ENCODE assay signal across 8 mouse cellular contexts in the genomic region with DNA sequence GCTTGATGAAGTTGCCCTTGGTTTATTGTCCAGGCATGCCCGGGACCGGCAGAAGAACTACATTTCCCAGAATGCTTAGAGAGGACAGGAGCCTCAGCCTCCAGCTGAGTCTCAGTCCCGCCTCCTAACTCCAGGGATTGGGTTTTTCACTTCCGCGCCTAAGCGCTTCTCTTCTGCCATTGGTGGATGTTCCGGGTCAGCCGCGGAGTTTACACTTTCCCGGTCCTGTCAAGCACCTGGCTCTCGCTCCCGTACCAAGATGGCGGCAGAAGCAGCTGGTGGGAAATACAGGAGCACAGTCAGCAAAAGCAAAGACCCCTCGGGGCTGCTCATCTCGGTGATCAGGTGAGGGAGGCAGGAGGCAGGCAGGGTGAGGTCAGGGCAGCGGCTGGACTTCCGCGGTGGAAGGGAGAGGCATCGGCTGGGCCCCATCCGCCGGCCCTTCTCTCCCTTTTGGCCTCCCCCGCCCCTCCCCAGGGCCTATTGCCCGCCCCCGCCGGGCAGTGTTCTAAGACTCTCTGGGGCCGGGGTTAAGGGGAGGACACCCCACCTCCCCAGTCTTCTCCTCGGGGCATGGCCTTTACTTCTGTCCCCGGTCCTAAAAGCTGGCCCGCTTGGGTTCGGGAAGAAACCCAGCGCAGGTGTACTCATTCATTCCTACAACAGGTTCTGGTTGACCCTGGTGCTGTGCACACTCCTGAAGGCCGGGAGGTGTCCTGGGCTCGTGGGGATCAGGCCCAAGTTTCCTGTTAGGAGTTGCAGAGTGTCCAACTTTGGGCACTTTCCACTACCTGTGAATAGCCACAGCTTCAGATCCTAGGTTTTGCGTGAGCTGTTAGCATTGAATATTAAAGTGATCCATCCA. TPM values are rescaled to one million over a fixed set of nuclear protein-coding genes. Genes with fewer than 3 reads are reported as not detected.
A peak's percentile ranks its signal among the peaks of the same experiment; 100 is the strongest.
DNase-seq lines count a peak whose midpoint lies in the region; ATAC-seq and TF ChIP-seq lines count a peak whose summit lies in the region.

Exoc4 (plus strand) TSS at position 192 of the 865 bp plus-strand sequence.

- WGBS in heart, embryonic 12.5 days = 2% methylated on average over 34 of the region's 34 CpGs
- 2% methylated on average over 33 of the region's 34 CpGs for WGBS in kidney, postnatal 0 days
- WGBS in liver, embryonic 11.5 days = 2% methylated on average over 32 of the region's 34 CpGs
- WGBS in stomach, embryonic 14.5 days = 2% methylated on average over 33 of the region's 34 CpGs

- peak; percentile 100 for ATAC-seq in erythroid progenitor cell, adult 5-6 weeks (replicated peaks; ENCODE audit: low FRiP score, poor library complexity, severe bottlenecking)
- ATAC-seq in heart, embryonic 12.5 days (ENCODE audit: insufficient number of reproducible peaks, low FRiP score) = peak; percentile 100
- ATAC-seq in kidney, postnatal 0 days (replicated peaks; ENCODE audit: low FRiP score, low read depth) = peak; percentile 100
- ATAC-seq in liver, embryonic 11.5 days (replicated peaks; ENCODE audit: low FRiP score) = peak; percentile 100
- ATAC-seq in stomach, embryonic 14.5 days (ENCODE audit: insufficient number of reproducible peaks, insufficient read depth, low FRiP score, low read depth) = peak; percentile 100

- peak within 1 kb of the TSS; percentile 87 for H3K4me2 ChIP-seq in heart, embryonic 12.5 days
- H3K4me2 ChIP-seq in kidney, postnatal 0 days (ENCODE audit: low read length) = peak within 1 kb of the TSS; percentile 73
- H3K4me2 ChIP-seq in liver, embryonic 11.5 days = peak within 1 kb of the TSS; percentile 83
- peak within 1 kb of the TSS; percentile 79 for H3K4me2 ChIP-seq in stomach, embryonic 14.5 days (replicated peaks; ENCODE audit: low read depth, low read length)

- no peaks in the 10 kb centered on the region for H3K27me3 ChIP-seq in heart, embryonic 12.5 days (replicated peaks)
- H3K27me3 ChIP-seq in kidney, postnatal 0 days (ENCODE audit: insufficient read depth, low read length) = no peaks in the 10 kb centered on the region
- no peaks in the 10 kb centered on the region for H3K27me3 ChIP-seq in liver, embryonic 11.5 days (replicated peaks; ENCODE audit: control insufficient read depth, insufficient read depth, low read length)
- H3K27me3 ChIP-seq in stomach, embryonic 14.5 days (ENCODE audit: control insufficient read depth, insufficient read depth, low read length) = no peaks in the 10 kb centered on the region

- no peaks in the 10 kb centered on the region; the same call in 1 of the 2 replicates for H3K36me3 ChIP-seq in heart, embryonic 12.5 days
- H3K36me3 ChIP-seq in kidney, postnatal 0 days (ENCODE audit: insufficient read depth, low read length) = no peaks in the 10 kb centered on the region
- H3K36me3 ChIP-seq in liver, embryonic 11.5 days (ENCODE audit: control insufficient read depth, insufficient read depth, low read length) = no peaks in the 10 kb centered on the region
- H3K36me3 ChIP-seq in stomach, embryonic 14.5 days (ENCODE audit: control insufficient read depth, insufficient read depth, low read length) = no peaks in the 10 kb centered on the region

- peak within 1 kb of the TSS; percentile 69 for H3K27ac ChIP-seq in heart, embryonic 12.5 days (ENCODE audit: poor library complexity, severe bottlenecking)
- no peak within 1 kb of the TSS; the same call in 1 of the 2 replicates for H3K27ac ChIP-seq in kidney, postnatal 0 days
- no peak within 1 kb of the TSS for H3K27ac ChIP-seq in liver, embryonic 11.5 days (ENCODE audit: low read depth, low read length)
- 0 out of 2 replicates have a peak within 1 kb of the TSS, but pooled peaks have one; percentile 15 for H3K27ac ChIP-seq in stomach, embryonic 14.5 days (ENCODE audit: low read length)

- H3K4me1 ChIP-seq in heart, embryonic 12.5 days (replicated peaks) = peaks cover 15% of the 10 kb centered on the region
- no peaks in the 10 kb centered on the region for H3K4me1 ChIP-seq in kidney, postnatal 0 days (replicated peaks; ENCODE audit: insufficient read depth, low read length)
- H3K4me1 ChIP-seq in liver, embryonic 11.5 days (replicated peaks; ENCODE audit: control insufficient read depth, insufficient read depth, low read length) = no peaks in the 10 kb centered on the region; the same call in none of the 2 replicates
- no peaks in the 10 kb centered on the region for H3K4me1 ChIP-seq in stomach, embryonic 14.5 days (ENCODE audit: control insufficient read depth, insufficient read depth, low read length)

- DNase-seq in CD4-positive helper T cell, adult 2 months (ENCODE audit: low read depth, low spot score) = peak; percentile 96
- DNase-seq in brain, embryonic 18.5 days (ENCODE audit: low read depth, low spot score) = peak; percentile 97
- DNase-seq in kidney, postnatal 0 days (ENCODE audit: low spot score) = peak; percentile 99
- peak; percentile 85 for DNase-seq in liver, embryonic 11.5 days (ENCODE audit: low spot score)
- DNase-seq in naive thymus-derived CD4-positive, alpha-beta T cell, adult 2 months (ENCODE audit: low read depth) = peak; percentile 95

- no peaks in the 10 kb centered on the region for H3K9me3 ChIP-seq in heart, embryonic 12.5 days (replicated peaks)
- H3K9me3 ChIP-seq in kidney, postnatal 0 days (replicated peaks; ENCODE audit: low read length) = no peaks in the 10 kb centered on the region
- no peaks in the 10 kb centered on the region for H3K9me3 ChIP-seq in liver, embryonic 11.5 days (ENCODE audit: control insufficient read depth, low read length)
- H3K9me3 ChIP-seq in stomach, embryonic 14.5 days (ENCODE audit: control insufficient read depth, low read depth, low read length) = no peaks in the 10 kb centered on the region

- H3K9ac ChIP-seq in heart, embryonic 12.5 days = peak within 1 kb of the TSS; percentile 86
- H3K9ac ChIP-seq in kidney, postnatal 0 days (ENCODE audit: low read depth, low read length) = peak within 1 kb of the TSS; percentile 77
- peak within 1 kb of the TSS; percentile 72 for H3K9ac ChIP-seq in liver, embryonic 11.5 days (ENCODE audit: low read depth, low read length)
- H3K9ac ChIP-seq in stomach, embryonic 14.5 days (replicated peaks; ENCODE audit: low read depth, low read length) = peak within 1 kb of the TSS; percentile 73

- TF ChIP-seq CTCF in kidney, postnatal 0 days (IDR thresholded peaks at IDR 0.05; ENCODE audit: low read depth) = no peak

- peak within 1 kb of the TSS; percentile 94 for H3K4me3 ChIP-seq in heart, embryonic 12.5 days
- peak within 1 kb of the TSS; percentile 91 for H3K4me3 ChIP-seq in kidney, postnatal 0 days (replicated peaks; ENCODE audit: low read depth, low read length)
- H3K4me3 ChIP-seq in liver, embryonic 11.5 days (ENCODE audit: low read depth, low read length) = peak within 1 kb of the TSS; percentile 78
- H3K4me3 ChIP-seq in stomach, embryonic 14.5 days (ENCODE audit: low read depth, low read length) = peak within 1 kb of the TSS; percentile 91

RNA-seq across cellular contexts. Expression of gene Exoc4, which starts in this region (rescaled TPM):
- 46.9 and 67.4 TPM in 2 replicates for total RNA-seq in erythroid progenitor cell, adult 5-6 weeks (2015; ENCODE audit: low replicate concordance)
- total RNA-seq in erythroid progenitor cell, adult 5-6 weeks (2017; ENCODE audit: low replicate concordance) = 77.1 and 88.9 TPM in 2 replicates
- polyA plus RNA-seq in heart, embryonic 12.5 days (2016; fragmentation: Nextera tagmentation; extraction: Ambion mirVana) = 35.8 and 40.5 TPM in 2 replicates
- 18.1 and 21.6 TPM in 2 replicates for polyA plus RNA-seq in kidney, postnatal 0 days (2015; fragmentation: Nextera tagmentation; extraction: Ambion mirVana)
- polyA plus RNA-seq in liver, embryonic 11.5 days (2014; fragmentation: Nextera tagmentation; extraction: Ambion mirVana) = 20.4 and 20.9 TPM in 2 replicates
- polyA plus RNA-seq in stomach, embryonic 14.5 days (2014; fragmentation: Nextera tagmentation; extraction: Ambion mirVana) = 39.0 and 40.2 TPM in 2 replicates

Comparison
In these comparisons a context has a peak if more than half of its experiments do, and no peak if none do; other contexts are left out.
1. H3K27ac ChIP-seq: peak in heart, embryonic 12.5 days (single experiment) and stomach, embryonic 14.5 days (single experiment); none in kidney, postnatal 0 days (single experiment) and liver, embryonic 11.5 days (single experiment).
2. Peak in every context shown above with its lines, with median percentiles within 50 percentile points of each other: DNase-seq, ATAC-seq, H3K4me2 ChIP-seq, H3K4me3 ChIP-seq and H3K9ac ChIP-seq.